Mouse (Mus musculus): ENCODE data around the gene Rpl32. TPM values are rescaled to one million over a fixed set of nuclear protein-coding genes. Genes with fewer than 3 reads are reported as not detected.

Rpl32 gene
- polyA plus RNA-seq, 1 experiment from 2014 or later, result 1,566 TPM

DNA sequence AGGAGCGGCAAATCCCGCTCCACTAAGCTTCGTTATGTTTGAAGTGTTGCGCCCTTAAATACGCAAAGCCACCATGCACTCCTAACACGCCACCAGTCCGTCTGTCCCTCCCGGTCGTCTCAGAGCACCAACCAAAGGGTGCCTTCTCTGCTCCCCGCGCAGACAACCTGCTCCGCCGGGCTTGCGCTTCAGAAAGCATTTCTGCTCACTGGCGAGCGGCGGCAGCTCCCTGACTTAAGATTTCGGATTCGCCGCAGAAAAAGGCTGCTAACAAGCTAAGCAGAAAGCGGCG, 405 bp downstream of the Rpl32 start:
- Histone ChIP-seq H3K9ac (ENCODE audit: low read length) (peak overlapping the region; percentile 99), H3K9me3 (ENCODE audit: control insufficient read depth, low read length) (no peaks in the 10 kb centered on the region), H3K27ac (replicated peaks in 1 of 2; ENCODE audit: control insufficient read depth in 1 of 2, insufficient read depth in 1 of 2, low read depth in 2 of 2, low read length in 2 of 2) (peak overlapping the region; percentile 92 to 94), H3K4me2 (ENCODE audit: low read length) (peak overlapping the region; percentile 83), H3K4me3 (ENCODE audit: control insufficient read depth in 1 of 2, insufficient read depth in 1 of 2, low read depth in 1 of 2, low read length in 2 of 2) (peak overlapping the region; percentile 92 to 98), H3K27me3 (ENCODE audit: control insufficient read depth, insufficient read depth, low read length) (no peaks in the 10 kb centered on the region), H3K4me1 (ENCODE audit: control insufficient read depth in 2 of 2, insufficient read depth in 2 of 2, low read length in 2 of 2) (peaks cover 12 to 20% of the 10 kb centered on the region in 2 experiments), H3K36me3 (ENCODE audit: control insufficient read depth, insufficient read depth, low read length) (peaks cover 45% of the 10 kb centered on the region)
- no peak for ATAC-seq (ENCODE audit: insufficient number of reproducible peaks, insufficient read depth, low FRiP score, low read depth)
- 0% methylated on average over 22 of the region's 22 CpGs for WGBS

DNA sequence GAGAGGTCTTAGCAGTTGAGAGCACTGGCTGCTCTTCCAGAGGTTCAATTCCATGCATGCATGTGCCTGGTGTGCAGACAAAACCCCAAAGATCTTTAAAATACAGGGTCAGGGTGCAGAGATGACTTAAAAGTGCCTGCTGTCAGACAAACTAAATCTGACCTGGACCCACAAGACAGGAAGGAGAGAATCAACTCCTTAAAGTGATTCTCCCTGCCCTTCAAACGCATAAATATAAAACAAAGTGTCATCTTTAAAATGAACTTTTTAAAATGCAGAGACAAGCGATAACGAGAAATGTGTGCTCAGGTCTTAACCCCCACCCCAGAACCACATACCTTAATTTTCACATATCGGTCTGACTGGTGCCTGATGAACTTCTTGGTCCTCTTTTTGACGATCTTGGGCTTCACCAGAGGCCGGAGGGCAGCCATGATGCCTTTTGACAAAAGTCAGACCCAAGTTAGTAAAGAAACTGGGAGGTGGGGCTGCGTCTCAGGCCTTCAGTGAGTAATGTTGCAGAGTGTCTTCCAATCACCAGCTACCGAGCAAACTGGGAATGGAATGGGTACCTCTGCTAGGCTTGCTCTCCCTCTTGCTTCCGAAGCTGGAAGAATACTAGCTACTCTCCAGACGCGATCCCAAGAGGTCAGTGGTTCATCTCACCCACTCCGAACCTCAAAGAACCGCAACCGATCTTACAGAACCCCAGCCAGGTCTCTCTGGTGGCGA, 917 bp downstream of the Rpl32 start:
- Histone ChIP-seq H3K27me3 (ENCODE audit: control insufficient read depth, insufficient read depth, low read length) (no peaks in the 10 kb centered on the region), H3K4me2 (ENCODE audit: low read length) (peak overlapping the region; percentile 83), H3K9ac (ENCODE audit: low read length) (peak overlapping the region; percentile 99), H3K4me1 (ENCODE audit: control insufficient read depth in 2 of 2, insufficient read depth in 2 of 2, low read length in 2 of 2) (peaks cover 12 to 20% of the 10 kb centered on the region in 2 experiments), H3K9me3 (ENCODE audit: control insufficient read depth, low read length) (no peaks in the 10 kb centered on the region), H3K36me3 (ENCODE audit: control insufficient read depth, insufficient read depth, low read length) (peaks cover 50% of the 10 kb centered on the region), H3K27ac (replicated peaks in 1 of 2; ENCODE audit: control insufficient read depth in 1 of 2, insufficient read depth in 1 of 2, low read depth in 2 of 2, low read length in 2 of 2) (peak overlapping the region; percentile 92 to 94), H3K4me3 (ENCODE audit: control insufficient read depth in 1 of 2, insufficient read depth in 1 of 2, low read depth in 1 of 2, low read length in 2 of 2) (peak overlapping the region; percentile 92 to 98)
- 2% methylated on average over 15 of the region's 15 CpGs for WGBS
- no peak for ATAC-seq (ENCODE audit: insufficient number of reproducible peaks, insufficient read depth, low FRiP score, low read depth)

DNA sequence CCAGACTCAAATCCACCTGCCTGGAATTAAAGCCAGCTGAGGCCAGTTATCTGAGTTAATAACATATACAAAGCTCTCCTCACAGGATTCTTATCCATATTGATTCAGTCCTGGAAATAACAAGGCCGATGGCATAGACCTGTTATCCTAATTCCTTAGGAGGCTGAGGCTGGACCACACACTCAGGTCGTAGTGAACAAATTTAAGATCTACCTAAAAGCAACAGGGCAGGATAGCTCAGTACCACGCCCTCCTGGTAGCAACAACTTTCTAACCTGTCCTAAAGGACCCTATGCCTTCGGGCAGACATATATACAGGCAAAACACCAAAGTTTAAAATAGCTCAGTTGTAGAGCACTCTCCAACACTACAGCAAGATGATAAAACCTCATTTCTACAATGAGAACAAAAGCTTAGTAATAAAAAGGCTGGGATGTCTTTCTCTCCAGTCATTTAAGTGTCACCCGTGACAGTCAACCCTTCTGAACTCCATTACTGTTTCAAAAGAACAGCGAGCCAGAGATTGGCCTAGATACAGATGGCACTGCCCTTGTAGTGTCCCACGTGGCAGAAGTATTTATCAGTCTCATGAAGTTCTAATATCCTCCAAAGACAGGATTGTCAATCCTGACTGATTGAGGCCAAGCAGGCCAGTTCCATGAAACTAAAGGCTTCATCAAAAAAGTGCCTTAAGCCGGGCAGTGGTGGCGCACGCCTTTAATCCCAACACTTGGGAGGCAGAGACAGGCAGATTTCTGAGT, 3.9 kb downstream of the Rpl32 start:
- Histone ChIP-seq H3K27me3 (ENCODE audit: control insufficient read depth, insufficient read depth, low read length) (no peaks in the 10 kb centered on the region), H3K4me3 (ENCODE audit: control insufficient read depth in 1 of 2, insufficient read depth in 1 of 2, low read depth in 1 of 2, low read length in 2 of 2) (no peak overlapping the region), H3K4me2 (ENCODE audit: low read length) (no peak overlapping the region), H3K9ac (ENCODE audit: low read length) (no peak overlapping the region), H3K36me3 (ENCODE audit: control insufficient read depth, insufficient read depth, low read length) (peaks cover 80% of the 10 kb centered on the region), H3K9me3 (ENCODE audit: control insufficient read depth, low read length) (no peaks in the 10 kb centered on the region), H3K27ac (replicated peaks in 1 of 2; ENCODE audit: control insufficient read depth in 1 of 2, insufficient read depth in 1 of 2, low read depth in 2 of 2, low read length in 2 of 2) (no peak overlapping the region), H3K4me1 (ENCODE audit: control insufficient read depth in 2 of 2, insufficient read depth in 2 of 2, low read length in 2 of 2) (peaks cover 12 to 20% of the 10 kb centered on the region in 2 experiments)
- WGBS, result 63% methylated on average over 10 of the region's 10 CpGs
- no peak for ATAC-seq (ENCODE audit: insufficient number of reproducible peaks, insufficient read depth, low FRiP score, low read depth)

DNA sequence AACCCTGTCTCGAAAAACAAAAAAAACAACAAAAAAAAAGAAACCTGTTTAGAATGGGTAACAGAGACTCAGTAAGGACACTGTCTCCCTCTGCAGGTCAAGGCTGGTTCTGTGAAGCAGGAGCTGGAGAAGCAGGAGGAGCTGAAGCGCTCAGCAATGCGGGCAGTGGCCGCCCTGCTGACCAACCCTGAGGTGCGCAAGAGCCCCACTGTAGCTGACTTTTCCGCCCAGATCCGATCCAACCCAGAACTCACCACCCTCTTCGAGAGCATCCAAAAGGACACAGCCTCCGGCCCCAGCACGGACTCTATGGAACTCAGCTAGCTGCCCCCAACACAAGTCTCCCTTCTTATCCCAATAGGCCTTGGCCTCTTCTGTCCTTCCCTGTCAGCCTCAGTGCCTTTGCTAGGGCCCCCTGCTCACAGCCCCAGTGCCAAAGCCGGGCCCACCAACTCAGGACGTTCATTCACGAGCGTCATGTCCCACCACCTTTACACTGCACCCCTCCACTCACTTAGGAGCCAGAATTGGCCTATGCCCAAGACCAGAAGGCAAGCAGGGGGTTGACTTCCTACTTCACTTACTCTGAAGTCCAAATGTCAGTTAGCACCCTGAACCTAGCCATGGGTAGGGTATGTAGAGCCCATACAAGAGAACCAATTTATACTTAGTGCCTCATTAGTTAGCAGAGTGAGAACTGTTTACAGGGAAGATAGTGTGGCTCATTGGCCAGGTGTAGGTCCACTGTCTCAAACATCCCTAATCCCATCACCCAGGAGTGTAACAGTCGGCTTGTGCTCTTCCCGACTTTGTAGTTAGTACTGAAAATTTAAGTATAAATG, 4.8 kb downstream of the Rpl32 start:
- no peaks in the 10 kb centered on the region for H3K9me3 ChIP-seq (ENCODE audit: control insufficient read depth, low read length)
- 0 out of 2 replicates have a peak overlapping the region, but pooled peaks have one; percentile 12 for H3K9ac ChIP-seq (ENCODE audit: low read length)
- peaks cover 89% of the 10 kb centered on the region for H3K36me3 ChIP-seq (ENCODE audit: control insufficient read depth, insufficient read depth, low read length)
- no peak overlapping the region for H3K4me2 ChIP-seq (ENCODE audit: low read length)
- H3K27ac ChIP-seq (replicated peaks in 1 of 2; ENCODE audit: control insufficient read depth in 1 of 2, insufficient read depth in 1 of 2, low read depth in 2 of 2, low read length in 2 of 2), result no peak overlapping the region
- ATAC-seq (ENCODE audit: insufficient number of reproducible peaks, insufficient read depth, low FRiP score, low read depth), result peak; percentile 60
- no peak overlapping the region for H3K4me3 ChIP-seq (ENCODE audit: control insufficient read depth in 1 of 2, insufficient read depth in 1 of 2, low read depth in 1 of 2, low read length in 2 of 2)
- peaks cover 12 to 20% of the 10 kb centered on the region in 2 experiments for H3K4me1 ChIP-seq (ENCODE audit: control insufficient read depth in 2 of 2, insufficient read depth in 2 of 2, low read length in 2 of 2)
- H3K27me3 ChIP-seq (ENCODE audit: control insufficient read depth, insufficient read depth, low read length), result no peaks in the 10 kb centered on the region
- 46% methylated on average over 16 of the region's 16 CpGs for WGBS

DNA sequence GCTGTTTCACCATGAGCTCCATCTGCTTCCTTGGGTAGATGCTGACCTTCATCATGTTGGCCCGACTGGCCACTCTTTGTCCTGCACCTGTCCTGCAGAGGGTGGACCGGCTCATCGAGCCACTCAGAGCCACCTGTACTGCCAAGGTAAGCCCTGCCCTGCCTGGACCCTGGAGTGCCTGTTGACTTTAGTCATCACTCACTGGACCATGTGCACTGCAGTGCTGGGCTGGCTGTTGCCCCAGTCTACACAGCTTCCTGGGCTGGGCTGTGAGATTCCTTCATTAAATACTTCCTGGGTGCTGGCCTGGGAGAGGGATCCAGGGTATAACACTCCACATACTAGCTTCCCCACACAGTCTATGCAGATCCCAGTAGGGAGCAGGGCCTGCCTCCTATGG, 6.7 kb downstream of the Rpl32 start:
- Histone ChIP-seq H3K4me1 (ENCODE audit: control insufficient read depth in 2 of 2, insufficient read depth in 2 of 2, low read length in 2 of 2) (peaks cover 6 to 14% of the 10 kb centered on the region in 2 experiments), H3K4me2 (ENCODE audit: low read length) (no peak overlapping the region), H3K9me3 (ENCODE audit: control insufficient read depth, low read length) (no peaks in the 10 kb centered on the region), H3K36me3 (ENCODE audit: control insufficient read depth, insufficient read depth, low read length) (peaks cover 100% of the 10 kb centered on the region), H3K9ac (ENCODE audit: low read length) (no peak overlapping the region), H3K27me3 (ENCODE audit: control insufficient read depth, insufficient read depth, low read length) (no peaks in the 10 kb centered on the region), H3K4me3 (ENCODE audit: control insufficient read depth in 1 of 2, insufficient read depth in 1 of 2, low read depth in 1 of 2, low read length in 2 of 2) (no peak overlapping the region), H3K27ac (replicated peaks in 1 of 2; ENCODE audit: control insufficient read depth in 1 of 2, insufficient read depth in 1 of 2, low read depth in 2 of 2, low read length in 2 of 2) (no peak overlapping the region)
- no peak for ATAC-seq (ENCODE audit: insufficient number of reproducible peaks, insufficient read depth, low FRiP score, low read depth)
- WGBS, result 89% methylated on average over 3 of the region's 3 CpGs

DNA sequence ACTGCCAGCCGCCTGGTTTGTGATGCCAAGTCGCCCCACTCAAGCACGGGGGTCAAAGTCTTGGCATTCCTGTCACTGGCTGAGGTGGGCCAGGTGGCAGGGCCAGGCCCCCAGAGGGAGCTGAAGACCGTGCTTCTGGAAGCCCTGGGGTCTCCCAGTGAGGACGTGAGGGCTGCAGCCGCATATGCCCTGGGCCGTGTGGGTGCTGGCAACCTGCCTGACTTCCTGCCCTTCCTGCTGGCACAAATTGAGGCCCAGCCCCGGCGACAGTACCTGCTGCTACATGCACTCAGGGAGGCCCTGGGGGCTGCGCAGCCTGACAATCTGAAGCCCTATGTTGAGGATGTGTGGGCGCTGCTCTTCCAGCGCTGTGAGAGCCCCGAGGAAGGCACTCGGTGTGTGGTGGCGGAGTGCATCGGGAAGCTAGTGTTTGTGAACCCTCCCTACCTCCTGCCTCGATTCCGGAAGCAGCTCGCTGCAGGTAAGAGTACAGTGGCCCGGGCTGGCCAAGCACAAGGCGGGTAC, 15.8 kb downstream of the Rpl32 start:
- H3K4me1 ChIP-seq (ENCODE audit: control insufficient read depth in 2 of 2, insufficient read depth in 2 of 2, low read length in 2 of 2), result peaks cover 4 to 12% of the 10 kb centered on the region in 2 experiments; a peak in 3 of 4 replicates
- H3K27ac ChIP-seq (replicated peaks in 1 of 2; ENCODE audit: control insufficient read depth in 1 of 2, insufficient read depth in 1 of 2, low read depth in 2 of 2, low read length in 2 of 2), result 0 out of 4 replicates have a peak overlapping the region, but pooled peaks of 1 of the 2 experiments have one; percentile 5
- no peak overlapping the region for H3K4me3 ChIP-seq (ENCODE audit: control insufficient read depth in 1 of 2, insufficient read depth in 1 of 2, low read depth in 1 of 2, low read length in 2 of 2)
- peaks cover 100% of the 10 kb centered on the region for H3K36me3 ChIP-seq (ENCODE audit: control insufficient read depth, insufficient read depth, low read length)
- ATAC-seq (ENCODE audit: insufficient number of reproducible peaks, insufficient read depth, low FRiP score, low read depth), result no peak
- H3K4me2 ChIP-seq (ENCODE audit: low read length), result no peak overlapping the region
- H3K27me3 ChIP-seq (ENCODE audit: control insufficient read depth, insufficient read depth, low read length), result no peaks in the 10 kb centered on the region
- no peaks in the 10 kb centered on the region for H3K9me3 ChIP-seq (ENCODE audit: control insufficient read depth, low read length)
- no peak overlapping the region for H3K9ac ChIP-seq (ENCODE audit: low read length)
- WGBS, result 81% methylated on average over 21 of the region's 21 CpGs
